Mouse (Mus musculus): ENCODE measurements around the gene Ppp1r14d. TPM values are rescaled to one million over a fixed set of nuclear protein-coding genes. Genes with fewer than 3 reads are reported as not detected.
A peak's percentile ranks its signal among the peaks of the same experiment; 100 is the strongest.

Ppp1r14d gene
- polyA plus RNA-seq, 1 experiment from 2014 or later: not detected

DNA sequence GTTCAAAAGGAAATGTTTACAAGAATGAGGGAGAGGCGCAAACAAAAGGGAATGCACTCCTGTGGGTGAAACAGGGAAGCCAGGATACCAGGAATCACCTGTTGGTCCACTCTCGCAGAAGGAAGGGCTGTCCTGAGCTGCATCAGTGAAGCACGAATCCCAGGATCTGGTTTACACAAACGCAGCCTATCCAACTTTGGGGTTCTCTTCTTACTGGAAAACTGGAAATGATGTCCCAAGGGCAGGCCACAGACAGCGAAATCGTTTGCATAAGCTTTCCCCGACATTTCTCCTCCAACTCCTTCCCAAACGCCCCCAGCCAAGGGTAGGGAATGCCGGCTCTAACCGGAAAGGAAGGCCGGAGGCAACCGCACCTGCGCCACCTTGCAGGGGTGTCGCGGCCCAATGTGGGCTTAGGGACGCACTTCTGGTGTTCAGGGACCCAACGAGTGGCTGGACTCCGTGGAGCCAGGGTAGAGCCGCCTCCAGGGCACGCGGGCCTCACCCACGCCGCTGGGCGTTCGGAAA is 7.0 kb upstream of the Ppp1r14d start:
- ATAC-seq (ENCODE audit: insufficient number of reproducible peaks, insufficient read depth, low FRiP score, low TSS enrichment, low read depth): no peak
- peak overlapping the region; percentile 53 for H3K9ac ChIP-seq (replicated peaks)
- H3K4me2 ChIP-seq: peak overlapping the region; percentile 87
- peaks cover 7% of the 10 kb centered on the region; the same call in 1 of the 2 replicates for H3K4me1 ChIP-seq (replicated peaks)
- H3K36me3 ChIP-seq: no peaks in the 10 kb centered on the region
- peak overlapping the region; percentile 52 for H3K4me3 ChIP-seq (replicated peaks)
- peaks cover 68% of the 10 kb centered on the region for H3K27me3 ChIP-seq
- WGBS: 6% methylated on average over 25 of the region's 25 CpGs
- H3K9me3 ChIP-seq: no peaks in the 10 kb centered on the region
- H3K27ac ChIP-seq: no peak overlapping the region

DNA sequence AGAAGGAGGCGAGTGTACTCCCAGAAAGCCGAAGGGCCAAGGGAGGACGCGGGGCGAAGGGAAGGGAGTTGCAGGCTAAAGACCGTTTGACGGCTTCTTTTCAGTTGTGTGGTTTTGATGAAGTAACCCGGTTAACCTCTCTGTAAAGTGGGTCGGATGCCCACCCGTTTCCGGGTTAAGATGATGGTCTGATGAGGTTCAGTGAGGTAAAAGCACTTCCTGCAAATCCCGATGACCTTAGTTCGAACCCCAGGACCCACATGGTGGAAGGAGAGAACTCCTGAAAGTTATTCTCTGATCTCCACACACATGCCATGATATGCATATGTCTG is 20.6 kb downstream of the Ppp1r14d start:
- no peaks in the 10 kb centered on the region for H3K9me3 ChIP-seq
- peaks cover 15% of the 10 kb centered on the region for H3K4me1 ChIP-seq (replicated peaks)
- peak overlapping the region; percentile 53; the same call in 1 of the 2 replicates for H3K27ac ChIP-seq
- under 1% methylated on average over 13 of the region's 13 CpGs for WGBS
- H3K27me3 ChIP-seq: no peaks in the 10 kb centered on the region
- no peak; the same call in 1 of the 2 replicates for ATAC-seq (ENCODE audit: insufficient number of reproducible peaks, insufficient read depth, low FRiP score, low TSS enrichment, low read depth)
- H3K4me3 ChIP-seq (replicated peaks): peak overlapping the region; percentile 73
- peaks cover 37% of the 10 kb centered on the region for H3K36me3 ChIP-seq
- peak overlapping the region; percentile 73 for H3K4me2 ChIP-seq
- H3K9ac ChIP-seq (replicated peaks): peak overlapping the region; percentile 75

DNA sequence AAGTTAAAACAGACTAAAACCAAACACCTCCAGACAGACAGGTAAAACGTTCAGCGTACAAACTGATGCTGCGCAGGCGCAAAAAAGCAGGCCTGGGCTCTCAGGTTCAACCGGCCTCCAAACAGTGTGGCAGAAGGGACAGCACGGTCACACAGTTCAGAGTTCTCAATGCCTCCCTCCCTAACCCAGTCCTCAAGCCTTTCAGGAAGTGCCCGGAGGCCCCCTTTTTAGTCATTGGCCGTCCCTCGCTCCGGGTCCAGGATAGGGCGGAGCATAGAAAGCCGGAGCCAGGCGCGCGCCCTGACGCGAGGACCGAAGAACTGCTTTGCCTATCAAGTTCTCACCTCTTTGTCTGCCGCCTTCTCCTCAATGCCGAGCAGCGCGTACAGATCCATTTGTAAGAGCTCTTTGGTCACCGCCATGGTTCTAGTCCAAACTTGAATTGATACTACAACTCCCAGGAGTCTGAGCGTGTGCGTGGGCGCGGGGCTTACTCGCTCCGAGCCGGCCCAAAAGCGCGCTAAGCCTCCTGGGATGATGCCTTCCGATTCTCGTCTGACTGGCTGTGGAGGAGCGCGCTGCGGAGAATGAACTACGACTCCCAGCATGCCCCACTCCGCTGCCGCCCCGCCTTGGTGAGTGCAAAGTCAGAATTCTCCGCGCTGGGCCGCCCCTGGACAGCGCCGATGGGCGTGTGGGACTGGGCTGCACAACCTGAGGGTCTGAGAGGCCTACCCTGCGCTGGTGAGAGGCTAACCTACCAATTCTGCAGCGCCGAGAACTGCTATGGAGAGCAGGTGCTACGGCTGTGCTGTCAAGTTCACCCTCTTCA is 21.1 kb downstream of the Ppp1r14d start, which contains the start of the genes Zfyve19 and Dnajc17:
TSS of gene Zfyve19 (plus strand) at position 274 of the 832 bp plus-strand sequence.
TSS of gene Dnajc17 (minus strand) at position 452 of the 832 bp plus-strand sequence.
- Histone ChIP-seq H3K27me3 (no peaks in the 10 kb centered on the region), H3K27ac (peak within 1 kb of the TSS; percentile 91), H3K36me3 (peaks cover 32% of the 10 kb centered on the region), H3K4me1 (replicated peaks) (peaks cover 15% of the 10 kb centered on the region), H3K4me3 (replicated peaks) (peak within 1 kb of the TSS; percentile 73), H3K9ac (replicated peaks) (peak within 1 kb of the TSS; percentile 75), H3K9me3 (no peaks in the 10 kb centered on the region), H3K4me2 (peak within 1 kb of the TSS; percentile 73)
- under 1% methylated on average over 51 of the region's 51 CpGs for WGBS
- ATAC-seq (ENCODE audit: insufficient number of reproducible peaks, insufficient read depth, low FRiP score, low TSS enrichment, low read depth): peak; percentile 98

DNA sequence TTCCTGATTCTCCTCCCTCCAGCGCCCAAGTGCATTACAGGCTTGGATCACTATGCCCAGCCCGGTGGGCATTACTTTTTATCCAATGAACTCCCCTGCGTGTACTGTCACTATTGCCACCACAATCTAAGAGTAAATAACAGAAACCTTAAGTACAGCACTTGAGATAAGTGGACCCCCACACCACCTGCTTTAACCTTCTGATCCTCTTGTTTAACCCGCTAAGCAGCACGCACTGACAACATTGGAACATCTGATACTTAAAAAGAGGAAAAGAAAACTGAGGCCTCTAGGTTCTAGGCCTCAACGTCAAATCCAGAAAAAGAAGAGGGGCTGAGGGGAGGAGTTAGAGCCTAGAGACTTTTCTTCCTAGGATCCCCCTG is 21.8 kb downstream of the Ppp1r14d start:
- Histone ChIP-seq H3K4me1 (replicated peaks) (peaks cover 15% of the 10 kb centered on the region), H3K27ac (peak overlapping the region; percentile 91), H3K9me3 (no peaks in the 10 kb centered on the region), H3K9ac (replicated peaks) (peak overlapping the region; percentile 69), H3K36me3 (peaks cover 26% of the 10 kb centered on the region), H3K4me2 (peak overlapping the region; percentile 73), H3K27me3 (no peaks in the 10 kb centered on the region), H3K4me3 (replicated peaks) (peak overlapping the region; percentile 73)
- 27% methylated on average over 6 of the region's 6 CpGs for WGBS
- peak; percentile 17; the same call in 1 of the 2 replicates for ATAC-seq (ENCODE audit: insufficient number of reproducible peaks, insufficient read depth, low FRiP score, low TSS enrichment, low read depth)

DNA sequence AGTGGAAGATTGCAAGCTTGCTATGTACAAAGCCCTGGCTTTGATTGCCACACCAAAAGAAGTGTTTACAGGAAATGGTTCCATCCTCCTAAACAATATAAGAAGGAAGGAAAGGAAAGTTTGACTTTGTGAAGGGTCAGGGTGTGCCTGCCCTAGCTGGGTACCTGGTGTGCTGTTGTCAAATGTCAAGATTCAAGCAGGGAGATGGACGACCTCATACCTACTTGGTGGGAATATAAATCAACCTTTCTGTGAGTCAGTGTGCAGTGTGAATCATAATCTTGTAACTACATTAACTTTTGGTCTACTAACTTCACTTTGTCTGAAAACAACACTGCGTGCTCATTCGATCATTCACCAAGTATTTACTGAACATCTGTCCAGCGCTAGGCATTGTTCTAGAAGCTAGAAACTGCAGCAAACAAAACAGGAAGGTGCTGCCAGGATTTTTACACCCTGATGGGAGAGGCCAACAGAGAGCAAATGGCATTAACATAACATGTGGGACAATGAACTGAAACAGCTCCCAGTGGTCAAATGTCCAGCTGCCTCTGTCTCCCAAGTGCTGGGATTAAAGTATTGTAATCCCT is 25.7 kb downstream of the Ppp1r14d start:
- no peak for ATAC-seq (ENCODE audit: insufficient number of reproducible peaks, insufficient read depth, low FRiP score, low TSS enrichment, low read depth)
- Histone ChIP-seq H3K9me3 (no peaks in the 10 kb centered on the region), H3K36me3 (no peaks in the 10 kb centered on the region), H3K4me3 (replicated peaks) (no peak overlapping the region), H3K4me2 (no peak overlapping the region), H3K9ac (replicated peaks) (no peak overlapping the region), H3K27ac (no peak overlapping the region), H3K27me3 (no peaks in the 10 kb centered on the region), H3K4me1 (replicated peaks) (peaks cover 10% of the 10 kb centered on the region)
- WGBS: 75% methylated on average over 4 of the region's 4 CpGs

DNA sequence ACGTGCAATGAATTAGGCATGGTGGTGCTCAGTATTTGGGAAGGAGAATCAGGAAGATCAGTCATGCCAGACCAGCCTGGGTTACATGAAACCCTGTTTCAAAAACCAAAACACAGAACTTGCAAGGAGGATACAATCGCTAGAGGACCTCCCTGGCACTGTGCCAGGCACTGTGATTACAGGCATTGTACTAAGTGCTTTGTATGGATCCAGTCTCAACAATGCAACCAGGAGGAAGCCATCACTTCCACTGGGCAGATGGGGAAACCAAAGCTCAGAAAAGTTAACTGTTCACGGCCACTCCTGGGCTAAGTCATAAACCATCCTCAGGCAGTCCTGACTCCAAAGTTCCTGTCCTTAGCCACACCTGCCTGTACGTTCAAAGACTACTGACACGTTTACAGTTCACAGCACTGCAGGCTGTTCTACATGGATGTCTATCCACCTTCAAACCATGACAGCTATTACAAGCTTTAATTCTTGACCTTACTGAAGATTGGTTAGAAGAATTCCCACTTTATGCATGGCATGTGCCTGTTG is 26.7 kb downstream of the Ppp1r14d start:
- Histone ChIP-seq H3K4me3 (replicated peaks) (no peak overlapping the region), H3K4me1 (replicated peaks) (peaks cover 20% of the 10 kb centered on the region), H3K27ac (no peak overlapping the region), H3K36me3 (no peaks in the 10 kb centered on the region), H3K9ac (replicated peaks) (no peak overlapping the region), H3K27me3 (no peaks in the 10 kb centered on the region), H3K9me3 (no peaks in the 10 kb centered on the region), H3K4me2 (no peak overlapping the region)
- 70% methylated on average over 5 of the region's 5 CpGs for WGBS
- ATAC-seq (ENCODE audit: insufficient number of reproducible peaks, insufficient read depth, low FRiP score, low TSS enrichment, low read depth): no peak

DNA sequence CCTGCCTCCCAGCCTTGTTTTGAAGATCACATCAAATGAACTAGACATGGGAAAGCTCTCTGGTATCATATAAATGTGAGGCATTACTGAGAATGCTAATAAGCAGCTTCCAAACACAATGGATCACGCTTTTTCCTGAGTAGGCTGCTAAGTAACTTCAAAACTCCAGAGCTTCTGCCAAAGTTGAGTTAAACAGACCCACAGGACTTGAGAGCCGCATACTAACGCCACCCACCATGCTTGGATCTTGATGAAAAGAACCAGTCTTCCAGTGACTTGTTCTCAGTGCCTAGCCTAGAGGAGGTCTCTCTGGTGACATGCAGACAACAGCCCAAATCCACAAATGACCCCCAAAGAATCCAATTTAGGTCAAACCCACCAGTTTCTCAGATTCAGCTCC is 30.8 kb downstream of the Ppp1r14d start:
- Histone ChIP-seq H3K4me2 (no peak overlapping the region), H3K9me3 (no peaks in the 10 kb centered on the region), H3K4me3 (replicated peaks) (no peak overlapping the region), H3K4me1 (replicated peaks) (peaks cover 45% of the 10 kb centered on the region), H3K9ac (replicated peaks) (no peak overlapping the region), H3K36me3 (no peaks in the 10 kb centered on the region), H3K27ac (peak overlapping the region; percentile 85), H3K27me3 (no peaks in the 10 kb centered on the region)
- no peak for ATAC-seq (ENCODE audit: insufficient number of reproducible peaks, insufficient read depth, low FRiP score, low TSS enrichment, low read depth)
- 43% methylated on average over 3 of the region's 3 CpGs for WGBS

DNA sequence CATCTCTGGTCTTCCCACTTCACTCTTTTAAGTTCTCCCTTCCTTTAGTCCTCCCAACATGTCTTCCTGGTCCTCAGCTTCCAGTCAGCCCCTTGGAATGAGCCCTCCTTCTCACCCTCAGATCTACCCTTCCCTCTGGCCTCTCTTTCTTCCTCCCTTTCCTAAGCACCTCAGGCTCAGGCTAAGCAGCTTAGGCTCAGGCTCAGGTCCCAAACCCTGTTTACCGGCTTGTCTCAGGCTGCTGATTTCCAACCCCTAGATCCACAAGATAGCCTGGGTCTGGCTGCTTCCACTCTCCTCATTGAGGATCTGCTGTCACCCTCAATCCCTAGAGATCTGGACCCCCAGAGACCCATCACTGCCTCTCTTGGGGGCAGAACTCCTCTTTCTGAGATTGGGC is 31.7 kb downstream of the Ppp1r14d start:
- H3K27ac ChIP-seq: peak overlapping the region; percentile 85; the same call in 1 of the 2 replicates
- 59% methylated on average over 1 of the region's 1 CpGs for WGBS
- H3K27me3 ChIP-seq: no peaks in the 10 kb centered on the region

DNA sequence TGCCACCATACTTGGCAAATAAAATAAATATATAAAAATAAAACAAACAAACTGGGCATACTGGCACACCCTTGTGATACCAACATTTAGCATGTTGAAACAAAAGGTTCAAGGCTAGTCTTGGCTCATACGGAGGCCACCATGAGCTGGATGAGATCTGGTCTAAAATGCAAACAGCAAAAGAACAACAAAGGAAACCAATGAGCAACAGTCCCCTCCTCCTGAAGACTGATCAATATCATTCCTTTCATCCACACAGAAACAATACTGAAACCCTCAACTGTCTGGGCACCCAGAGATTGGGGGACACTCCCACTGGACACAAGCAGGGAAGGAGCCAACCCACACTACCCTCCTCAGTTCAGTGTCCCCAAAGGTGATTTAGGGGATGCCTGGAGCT is 32.2 kb downstream of the Ppp1r14d start:
- no peaks in the 10 kb centered on the region for H3K27me3 ChIP-seq
- no peak overlapping the region for H3K9ac ChIP-seq (replicated peaks)
- H3K4me1 ChIP-seq (replicated peaks): peaks cover 45% of the 10 kb centered on the region
- no peaks in the 10 kb centered on the region for H3K9me3 ChIP-seq
- no peak for ATAC-seq (ENCODE audit: insufficient number of reproducible peaks, insufficient read depth, low FRiP score, low TSS enrichment, low read depth)
- no peak overlapping the region for H3K4me2 ChIP-seq
- H3K36me3 ChIP-seq: no peaks in the 10 kb centered on the region
- H3K27ac ChIP-seq: peak overlapping the region; percentile 85
- H3K4me3 ChIP-seq (replicated peaks): no peak overlapping the region
- 77% methylated on average over 1 of the region's 1 CpGs for WGBS

More for the DNA sequence above, 31.7 kb downstream of the Ppp1r14d start:
- H3K4me3 ChIP-seq (replicated peaks): no peak overlapping the region
- H3K9ac ChIP-seq (replicated peaks): no peak overlapping the region
- H3K4me1 ChIP-seq (replicated peaks): peaks cover 45% of the 10 kb centered on the region
- no peak for ATAC-seq (ENCODE audit: insufficient number of reproducible peaks, insufficient read depth, low FRiP score, low TSS enrichment, low read depth)
- no peak overlapping the region for H3K4me2 ChIP-seq
- no peaks in the 10 kb centered on the region for H3K36me3 ChIP-seq
- H3K9me3 ChIP-seq: no peaks in the 10 kb centered on the region

DNA sequence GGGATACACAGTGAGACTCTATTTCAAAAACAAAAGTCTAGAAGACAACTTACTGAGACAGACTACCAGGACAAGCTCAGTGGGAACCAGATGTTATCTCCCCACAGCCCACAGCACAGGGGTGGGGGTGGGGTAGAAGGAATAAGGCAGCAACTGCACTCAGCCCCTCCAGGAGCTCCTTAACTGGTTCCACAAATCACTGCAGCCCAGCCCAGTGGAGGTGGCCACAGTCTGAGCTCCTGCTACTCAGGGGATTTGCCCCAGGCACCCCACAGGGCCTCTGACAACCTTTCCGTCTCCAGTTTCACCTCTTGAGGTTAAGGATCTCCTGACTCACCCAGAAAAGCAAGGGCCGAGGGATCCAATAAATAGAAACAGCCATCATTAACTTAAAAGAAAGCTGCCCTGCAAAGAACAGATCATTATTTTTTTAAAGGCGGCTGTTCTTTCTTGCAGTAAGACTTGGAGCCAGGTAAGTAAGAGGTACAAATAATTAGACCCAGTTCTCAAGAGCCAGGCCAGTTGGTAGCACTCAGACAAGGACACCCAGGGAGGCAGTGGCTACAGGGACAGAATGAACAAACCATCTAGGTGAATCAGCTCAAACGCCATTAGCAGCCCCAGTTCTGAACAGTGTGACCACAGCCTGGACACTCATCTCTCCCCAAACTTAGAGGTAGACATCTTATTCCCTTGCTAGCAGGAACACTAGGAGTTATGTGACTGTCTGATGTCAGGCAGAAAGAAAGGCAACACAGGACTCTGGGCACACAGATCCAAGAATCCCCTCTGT is 33.2 kb downstream of the Ppp1r14d start:
- ATAC-seq (ENCODE audit: insufficient number of reproducible peaks, insufficient read depth, low FRiP score, low TSS enrichment, low read depth): peak; percentile 78; the same call in 1 of the 2 replicates
- Histone ChIP-seq H3K9ac (replicated peaks) (no peak overlapping the region), H3K4me3 (replicated peaks) (no peak overlapping the region), H3K4me1 (replicated peaks) (peaks cover 45% of the 10 kb centered on the region), H3K27ac (peak overlapping the region; percentile 85), H3K36me3 (no peaks in the 10 kb centered on the region), H3K4me2 (peak overlapping the region; percentile 10; the same call in 1 of the 2 replicates), H3K27me3 (no peaks in the 10 kb centered on the region), H3K9me3 (no peaks in the 10 kb centered on the region)
- WGBS: 9% methylated on average over 4 of the region's 4 CpGs
